Mouse (Mus musculus) hindbrain, embryonic 14.5 days (tissue): Measurements from ENCODE around the gene Ddost. TPM values are rescaled to one million over a fixed set of nuclear protein-coding genes. Genes with fewer than 3 reads are reported as not detected.

Experiments used
- ATAC-seq: fragments of 200-750 bp; cut with Nextera tagmentation; 2 replicates; pipeline ENCODE4 v1.8.0; 2017; ENCODE audit warnings: moderate number of reproducible peaks, mild to moderate bottlenecking, moderate TSS enrichment, moderate library complexity; ENCODE audit not compliant: low FRiP score
- DNase-seq: peaks from one replicate; pipeline ENCODE4 v3.0.0-alpha.2; 2015; ENCODE audit warnings: low spot score
- H3K27ac ChIP-seq: fragments of 300-500 bp; sonication (generic); 2 replicates; pipeline ENCODE4 v1.5.1; 2014; ENCODE audit warnings: mild to moderate bottlenecking, moderate library complexity
- H3K27me3 ChIP-seq: fragments of 300-500 bp; sonication (generic); 2 replicates; pipeline ENCODE4 v1.6.1; 2014; ENCODE audit warnings: mild to moderate bottlenecking, low read length, mixed read lengths; ENCODE audit not compliant: control insufficient read depth, insufficient read depth
- H3K36me3 ChIP-seq: fragments of 300-500 bp; sonication (generic); replicated peaks from 2 replicates; pipeline ENCODE4 v1.6.1; 2014; ENCODE audit not compliant: control insufficient read depth, insufficient read depth
- H3K4me1 ChIP-seq: fragments of 300-500 bp; sonication (generic); replicated peaks from 2 replicates; pipeline ENCODE4 v1.6.1; 2014; ENCODE audit warnings: antibody characterized with exemption, low read length, mixed read lengths; ENCODE audit not compliant: control insufficient read depth, insufficient read depth
- H3K4me2 ChIP-seq: fragments of 300-500 bp; sonication (generic); replicated peaks from 2 replicates; pipeline ENCODE4 v1.6.1; 2014; ENCODE audit warnings: mild to moderate bottlenecking, moderate library complexity
- H3K4me3 ChIP-seq: fragments of 300-500 bp; sonication (generic); replicated peaks from 2 replicates; pipeline ENCODE4 v1.5.1; 2014; ENCODE audit warnings: mild to moderate bottlenecking, low read length
- H3K9ac ChIP-seq: fragments of 300-500 bp; sonication (generic); 2 replicates; pipeline ENCODE4 v1.6.1; 2014
- H3K9me3 ChIP-seq: fragments of 300-500 bp; sonication (generic); 2 replicates; pipeline ENCODE4 v1.6.1; 2016; ENCODE audit warnings: low read length; ENCODE audit not compliant: control insufficient read depth
- WGBS: fragments of 180-500 bp; shearing (Covaris S2); extraction: QIAGEN DNeasy Blood & Tissue Kit; methylation state at CpG from one replicate; pipeline ENCODE4 v1.1.7; 2014; 5-methylcytosine and 5-hydroxymethylcytosine counted together
- polyA plus RNA-seq: library from polyadenylated mRNA; unstranded; fragments of >200 nt; fragmentation: Nextera tagmentation; extraction: Ambion mirVana; gene quantifications from 2 replicates; pipeline ENCODE4 v1.2.1, GENCODE M21; 2014

Ddost gene
- polyA plus RNA-seq, 1 experiment from 2014 or later = 197 TPM

GRCm38 (mm10) chr4:138307025-138307424 lies 2.5 kb downstream of the Ddost start:
- H3K9ac ChIP-seq = no peak overlapping the region
- WGBS = 74% methylated on average over 3 of the region's 3 CpGs
- DNase-seq (no peak), ATAC-seq (no peak)
- H3K27ac ChIP-seq = no peak overlapping the region
- H3K27me3 ChIP-seq = no peaks in the 10 kb centered on the region
- peaks cover 45% of the 10 kb centered on the region for H3K36me3 ChIP-seq
- H3K4me3 ChIP-seq = no peak overlapping the region
- peaks cover 25% of the 10 kb centered on the region for H3K4me1 ChIP-seq
- H3K4me2 ChIP-seq = no peak overlapping the region
- no peaks in the 10 kb centered on the region for H3K9me3 ChIP-seq

GRCm38 (mm10) chr4:138307739-138308138 lies 3.2 kb downstream of the Ddost start:
- H3K4me2 ChIP-seq = no peak overlapping the region
- H3K4me3 ChIP-seq = no peak overlapping the region
- ATAC-seq = no peak
- H3K27me3 ChIP-seq = no peaks in the 10 kb centered on the region
- H3K27ac ChIP-seq = no peak overlapping the region
- 87% methylated on average over 12 of the region's 12 CpGs for WGBS
- H3K36me3 ChIP-seq = peaks cover 52% of the 10 kb centered on the region
- H3K9me3 ChIP-seq = no peaks in the 10 kb centered on the region
- no peak overlapping the region for H3K9ac ChIP-seq
- H3K4me1 ChIP-seq = peaks cover 25% of the 10 kb centered on the region
- DNase-seq = no peak

- no peak overlapping the region for H3K4me2 ChIP-seq
- H3K9ac ChIP-seq = no peak overlapping the region
- H3K27ac ChIP-seq = no peak overlapping the region
- peaks cover 79% of the 10 kb centered on the region for H3K36me3 ChIP-seq
- H3K4me3 ChIP-seq = no peak overlapping the region
- WGBS = 93% methylated on average over 19 of the region's 19 CpGs
- no peak for ATAC-seq
- H3K27me3 ChIP-seq = no peaks in the 10 kb centered on the region
- DNase-seq = no peak
- H3K9me3 ChIP-seq = no peaks in the 10 kb centered on the region
- peaks cover 13% of the 10 kb centered on the region for H3K4me1 ChIP-seq
Measured at GRCm38 (mm10) chr4:138310311-138310910, 5.9 kb downstream of the Ddost start.

GRCm38 (mm10) chr4:138311595-138311994 lies 7.1 kb downstream of the Ddost start:
- 69% methylated on average over 8 of the region's 8 CpGs for WGBS
- Histone ChIP-seq H3K27me3 (no peaks in the 10 kb centered on the region), H3K36me3 (peaks cover 85% of the 10 kb centered on the region), H3K4me1 (peaks cover 3% of the 10 kb centered on the region; the same call in 1 of the 2 replicates), H3K27ac (no peak overlapping the region), H3K9me3 (no peaks in the 10 kb centered on the region), H3K4me2 (no peak overlapping the region), H3K4me3 (no peak overlapping the region), H3K9ac (no peak overlapping the region)
- ATAC-seq (no peak), DNase-seq (peak; percentile 54)

- no peak overlapping the region for H3K27ac ChIP-seq
- no peaks in the 10 kb centered on the region for H3K27me3 ChIP-seq
- ATAC-seq = no peak
- H3K4me1 ChIP-seq = no peaks in the 10 kb centered on the region
- H3K36me3 ChIP-seq = peaks cover 86% of the 10 kb centered on the region
- H3K4me2 ChIP-seq = no peak overlapping the region
- no peak for DNase-seq
- no peak overlapping the region for H3K4me3 ChIP-seq
- no peaks in the 10 kb centered on the region for H3K9me3 ChIP-seq
- H3K9ac ChIP-seq = no peak overlapping the region
- 93% methylated on average over 3 of the region's 3 CpGs for WGBS
Measured at GRCm38 (mm10) chr4:138312105-138312504, 7.6 kb downstream of the Ddost start.

GRCm38 (mm10) chr4:138313021-138313420 lies 8.5 kb downstream of the Ddost start:
- Histone ChIP-seq H3K27me3 (no peaks in the 10 kb centered on the region), H3K4me1 (no peaks in the 10 kb centered on the region), H3K36me3 (peaks cover 91% of the 10 kb centered on the region), H3K9me3 (no peaks in the 10 kb centered on the region), H3K4me2 (no peak overlapping the region), H3K4me3 (no peak overlapping the region), H3K9ac (no peak overlapping the region), H3K27ac (no peak overlapping the region)
- WGBS = 95% methylated on average over 11 of the region's 11 CpGs
- DNase-seq (no peak), ATAC-seq (no peak)

GRCm38 (mm10) chr4:138313795-138314194 lies 9.3 kb downstream of the Ddost start:
- no peak overlapping the region for H3K27ac ChIP-seq
- no peaks in the 10 kb centered on the region for H3K9me3 ChIP-seq
- ATAC-seq (no peak), DNase-seq (no peak)
- H3K4me1 ChIP-seq = no peaks in the 10 kb centered on the region
- H3K4me3 ChIP-seq = no peak overlapping the region
- no peak overlapping the region for H3K9ac ChIP-seq
- H3K36me3 ChIP-seq = peaks cover 84% of the 10 kb centered on the region
- no peak overlapping the region for H3K4me2 ChIP-seq
- H3K27me3 ChIP-seq = no peaks in the 10 kb centered on the region
- 88% methylated on average over 4 of the region's 4 CpGs for WGBS

- H3K9ac ChIP-seq = no peak overlapping the region
- no peaks in the 10 kb centered on the region for H3K4me1 ChIP-seq
- DNase-seq = no peak
- H3K27me3 ChIP-seq = no peaks in the 10 kb centered on the region
- H3K4me3 ChIP-seq = no peak overlapping the region
- ATAC-seq = no peak
- WGBS = 70% methylated on average over 9 of the region's 9 CpGs
- H3K36me3 ChIP-seq = peaks cover 73% of the 10 kb centered on the region
- no peaks in the 10 kb centered on the region for H3K9me3 ChIP-seq
- no peak overlapping the region for H3K4me2 ChIP-seq
- no peak overlapping the region for H3K27ac ChIP-seq
Measured at GRCm38 (mm10) chr4:138315781-138316180, 11.3 kb downstream of the Ddost start.

- no peaks in the 10 kb centered on the region for H3K4me1 ChIP-seq
- no peak overlapping the region for H3K4me3 ChIP-seq
- H3K36me3 ChIP-seq = peaks cover 67% of the 10 kb centered on the region
- DNase-seq = no peak
- ATAC-seq = no peak
- H3K27me3 ChIP-seq = no peaks in the 10 kb centered on the region
- H3K27ac ChIP-seq = no peak overlapping the region
- no peak overlapping the region for H3K4me2 ChIP-seq
- no peak overlapping the region for H3K9ac ChIP-seq
- 90% methylated on average over 6 of the region's 6 CpGs for WGBS
- no peaks in the 10 kb centered on the region for H3K9me3 ChIP-seq
Measured at GRCm38 (mm10) chr4:138316369-138316768, 11.8 kb downstream of the Ddost start.
